Mouse (Mus musculus) liver, adult (tissue): ENCODE data around the gene Nlgn3.
A peak's percentile ranks its signal among the peaks of the same experiment; 100 is the strongest.

Experiments used
- GATA4 ChIP-seq: IDR thresholded peaks from 2 replicates; pipeline ENCODE4 v1.6.1; 2014; ENCODE audit warnings: mild to moderate bottlenecking, low read length; ENCODE audit not compliant: insufficient replicate concordance

The Nlgn3 gene

DNA sequence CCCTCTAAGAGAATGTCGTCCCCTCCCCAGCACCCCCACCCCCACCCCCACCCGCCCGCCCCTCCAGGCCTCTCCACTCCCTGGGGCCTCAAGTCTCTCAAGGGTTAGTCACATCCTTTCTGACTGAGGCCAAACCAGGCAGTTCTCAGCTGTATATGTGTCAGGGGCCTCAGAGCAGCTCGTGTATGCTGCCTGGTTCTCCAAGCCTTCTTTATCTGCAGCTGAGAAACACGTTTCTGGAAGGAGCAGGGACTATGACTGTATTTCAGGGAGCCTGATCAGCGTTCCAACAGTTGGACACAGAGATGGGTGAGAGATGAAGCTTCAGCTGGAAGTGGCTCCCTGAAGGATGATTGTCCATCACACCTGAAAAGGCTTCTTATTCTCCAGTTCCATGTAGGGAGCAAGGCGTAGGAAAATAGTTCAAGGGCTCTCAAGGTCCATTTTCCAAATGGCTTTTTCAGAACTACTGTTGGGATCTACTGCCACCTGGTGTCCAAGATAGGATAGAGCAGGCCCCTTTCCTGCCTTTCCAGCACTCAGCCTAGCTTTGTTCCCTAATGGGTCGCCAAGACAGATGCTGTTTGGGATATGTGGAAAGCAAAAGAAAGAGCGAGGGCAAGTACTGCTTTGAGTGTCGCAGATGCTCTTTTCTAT is 30.5 kb downstream of the Nlgn3 start:
- no peak for TF ChIP-seq GATA4

DNA sequence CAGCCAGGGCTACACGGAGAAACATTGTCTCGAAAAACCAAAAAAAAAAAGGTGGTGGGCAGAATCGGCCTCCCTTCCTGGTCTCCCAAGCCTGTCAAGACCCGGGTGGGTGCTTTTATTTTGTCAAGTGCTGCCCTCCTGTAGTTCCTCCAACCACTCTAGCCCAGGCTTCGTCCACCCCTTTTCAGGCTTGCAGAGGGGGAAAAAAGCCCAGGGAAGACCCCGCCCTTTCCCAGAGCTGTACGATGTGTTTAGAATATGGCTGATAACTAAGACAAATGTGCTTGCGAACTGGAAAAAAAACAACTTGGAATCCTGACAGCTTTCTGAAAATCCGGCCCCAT is 33.0 kb downstream of the Nlgn3 start:
- no peak for TF ChIP-seq GATA4

DNA sequence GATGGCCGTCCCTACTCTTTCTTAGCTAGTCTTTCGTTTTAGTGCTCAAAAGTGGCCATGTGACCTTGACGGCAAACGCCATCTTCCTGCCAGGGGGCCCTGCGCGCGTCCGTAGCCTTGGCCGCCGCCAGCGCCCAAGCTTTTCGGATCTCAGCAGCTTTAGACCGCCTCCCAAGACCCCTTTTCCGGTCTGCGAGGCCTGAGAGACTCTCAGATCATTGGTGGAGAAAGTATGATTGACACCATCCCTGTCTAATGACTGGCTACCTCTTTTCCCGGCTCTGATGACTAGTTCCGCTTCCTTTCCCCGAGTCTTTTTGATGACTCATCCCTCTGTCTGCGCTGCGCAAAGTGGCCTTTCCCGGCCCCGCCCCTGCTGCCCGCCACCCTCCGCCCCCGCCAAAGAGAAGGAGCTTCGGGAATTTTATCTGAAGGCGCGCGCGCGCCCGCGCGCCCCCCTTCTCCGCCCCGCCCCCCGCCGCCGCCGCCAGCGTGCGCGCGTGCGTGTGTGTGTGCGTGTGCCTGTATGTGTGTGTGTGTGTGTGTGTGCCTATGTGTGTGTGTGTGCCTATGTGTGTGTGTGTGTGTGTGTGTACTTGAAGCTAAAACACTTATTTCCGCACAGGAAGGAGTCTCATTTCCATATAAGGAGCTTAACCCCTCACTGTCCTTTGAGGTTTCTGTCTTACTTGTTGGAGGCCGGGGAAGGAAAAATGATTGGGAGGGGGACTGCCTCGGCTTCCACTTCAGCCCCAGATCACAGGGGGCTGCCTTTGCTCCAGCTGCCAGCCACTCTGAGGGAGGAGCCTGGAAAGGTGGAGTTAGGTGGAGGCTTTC is 33.6 kb downstream of the Nlgn3 start:
- TF ChIP-seq GATA4, result peak; percentile 59; the same call in 1 of the 2 replicates

DNA sequence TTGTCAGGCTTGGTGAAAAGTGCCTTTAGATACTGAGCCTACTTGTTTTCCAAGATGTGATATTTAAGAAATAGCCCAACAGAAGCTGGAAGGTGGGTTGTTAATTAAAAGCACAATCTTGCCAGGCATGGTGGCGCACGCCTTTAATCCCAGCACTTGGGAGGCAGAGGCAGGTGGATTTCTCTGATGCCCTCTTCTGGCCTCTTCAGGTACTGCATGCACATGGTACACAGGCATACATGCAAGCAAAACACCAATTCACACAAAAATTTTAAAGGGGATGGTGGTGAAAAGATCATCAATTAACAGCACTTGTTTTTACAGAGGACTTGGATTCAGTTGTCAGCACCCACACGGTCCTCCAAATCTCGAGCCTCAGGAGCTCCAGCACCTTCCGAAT is 35.6 kb downstream of the Nlgn3 start:
- no peak for TF ChIP-seq GATA4

DNA sequence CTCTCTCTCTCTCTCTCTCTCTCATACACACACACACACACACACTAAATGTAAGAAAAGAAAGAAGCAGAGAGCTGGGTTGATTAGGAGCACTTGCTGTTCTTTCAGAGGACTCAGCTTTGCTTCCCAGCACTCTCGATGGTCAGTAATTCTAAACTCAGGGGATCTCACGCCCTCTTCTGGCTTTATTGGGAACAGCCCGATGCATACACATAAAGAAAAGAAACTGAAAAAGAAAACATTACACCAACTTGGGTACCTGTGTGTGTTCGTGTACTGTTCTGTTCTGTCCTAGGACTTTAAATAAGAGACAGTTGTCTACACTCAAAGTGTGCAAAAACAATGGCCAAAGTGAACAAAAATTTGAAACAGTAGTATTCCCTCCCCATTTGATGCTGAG is 39.7 kb downstream of the Nlgn3 start:
- TF ChIP-seq GATA4, result no peak

DNA sequence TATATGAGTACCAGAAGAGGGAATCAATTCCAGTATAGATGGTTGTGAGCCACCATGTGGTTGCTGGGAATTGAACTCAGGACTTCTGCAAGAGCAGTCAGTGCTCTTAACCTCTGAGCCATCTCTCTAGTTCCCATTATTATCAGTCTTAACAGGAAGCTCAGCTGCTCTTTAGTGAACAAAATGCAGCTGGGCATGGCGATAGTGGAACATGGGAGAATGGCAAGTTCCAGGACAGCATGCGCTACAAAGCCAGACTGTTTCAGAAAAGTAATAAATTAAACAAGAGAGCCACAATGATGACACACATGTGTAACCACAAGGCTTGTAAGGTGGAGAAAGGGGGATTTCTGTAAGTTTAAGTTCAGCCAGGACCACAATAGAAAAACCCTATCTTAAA is 46.5 kb downstream of the Nlgn3 start:
- TF ChIP-seq GATA4, result no peak

DNA sequence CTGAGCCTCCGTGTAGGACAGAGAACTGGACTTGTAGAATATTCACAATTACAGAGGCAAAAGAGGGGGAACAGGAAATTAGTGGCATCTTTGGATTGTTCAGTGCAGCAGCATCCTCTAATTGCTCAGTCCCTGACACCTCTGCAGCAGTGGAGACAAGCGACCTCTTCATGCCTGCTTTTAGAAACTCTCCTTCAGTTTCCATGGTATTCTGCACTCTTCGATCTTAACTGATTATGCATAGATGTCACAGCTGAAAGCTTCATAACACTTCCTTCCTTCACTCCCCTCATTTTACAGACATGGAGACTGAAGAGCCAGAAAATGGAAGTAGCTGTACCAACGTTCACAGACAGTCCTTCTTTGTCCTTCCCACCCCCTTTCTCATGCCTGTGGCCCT is 47.5 kb downstream of the Nlgn3 start:
- no peak for TF ChIP-seq GATA4

DNA sequence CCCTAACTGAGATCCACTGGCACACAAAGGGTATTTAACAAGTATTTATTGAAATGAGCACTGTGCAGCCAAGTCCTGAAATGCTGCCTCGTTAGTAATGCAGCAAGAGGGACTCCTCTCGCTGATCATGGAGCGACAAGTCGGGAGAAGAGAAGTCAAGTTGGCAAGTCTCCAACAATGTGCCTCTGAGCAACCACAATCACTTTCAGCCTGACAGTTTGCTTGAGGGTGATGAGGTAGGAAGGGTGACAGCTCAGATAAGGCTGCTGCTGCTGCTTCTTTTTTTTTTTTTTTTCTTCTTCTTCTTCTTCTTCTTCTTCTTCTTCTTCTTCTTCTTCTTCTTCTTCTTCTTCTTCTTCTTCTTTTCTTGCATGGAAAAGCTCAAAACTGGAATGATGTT is 52.2 kb downstream of the Nlgn3 start:
- no peak for TF ChIP-seq GATA4

DNA sequence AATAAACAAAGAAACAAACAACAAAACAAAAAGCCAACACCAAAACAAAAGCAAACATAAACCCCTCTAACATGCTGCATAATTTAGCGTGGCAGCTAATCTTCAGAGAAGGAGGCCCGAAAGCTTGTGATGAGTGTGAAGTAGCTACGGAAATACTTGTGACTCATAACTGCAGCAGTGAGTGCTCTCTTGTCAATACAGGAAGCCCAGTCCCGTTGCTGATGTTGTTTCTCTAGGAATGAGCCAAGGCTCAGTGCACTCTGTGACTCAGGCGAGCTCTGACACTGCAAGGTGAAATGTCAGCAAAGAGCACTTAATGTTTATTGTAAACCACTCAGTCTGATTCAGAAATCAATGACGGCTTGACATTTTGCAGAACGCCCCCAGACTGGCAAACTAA is 70.0 kb downstream of the Nlgn3 start:
- TF ChIP-seq GATA4, result no peak

DNA sequence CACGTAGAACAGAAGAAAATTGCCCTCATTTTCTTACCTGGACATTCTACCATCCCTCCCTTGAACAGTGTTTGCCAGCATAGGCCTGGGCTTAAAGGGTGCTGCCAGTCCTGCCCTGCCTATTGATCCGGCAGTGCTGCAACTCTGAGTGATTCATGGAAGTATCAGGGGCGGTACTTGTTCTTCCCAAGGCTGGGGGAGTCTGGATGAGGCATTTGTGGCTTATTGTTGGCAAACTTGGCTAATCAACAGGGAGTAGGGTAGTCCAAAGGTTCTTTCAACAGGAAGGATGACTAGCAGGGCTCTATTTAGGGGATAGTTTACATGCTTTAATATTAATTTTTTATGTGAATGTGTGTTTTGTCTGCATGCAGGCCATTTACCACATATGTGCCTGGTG is 71.6 kb downstream of the Nlgn3 start:
- TF ChIP-seq GATA4, result no peak

DNA sequence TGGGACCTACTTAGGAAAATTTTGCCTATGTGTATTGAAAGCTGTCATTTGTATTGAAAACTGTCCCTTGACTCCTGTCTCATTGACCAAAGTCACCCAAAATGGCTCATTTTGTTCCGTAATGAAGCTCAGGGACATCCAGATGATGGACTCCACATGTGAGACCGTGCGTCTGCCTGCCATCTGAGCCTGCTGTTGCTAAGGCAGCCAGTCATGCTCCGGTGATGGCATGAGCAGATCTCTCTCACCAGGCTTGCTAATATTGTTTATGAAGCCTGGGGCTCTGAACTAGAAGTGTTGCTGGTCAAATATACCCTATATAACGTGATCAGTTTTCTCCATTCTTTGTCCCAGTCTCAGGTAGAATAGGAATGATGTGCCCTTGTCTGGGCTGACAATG is 74.0 kb downstream of the Nlgn3 start:
- TF ChIP-seq GATA4, result no peak
